Mouse (Mus musculus) forebrain, embryonic 12.5 days (tissue): Measurements from ENCODE around the gene Spi1. TPM values are rescaled to one million over a fixed set of nuclear protein-coding genes. Genes with fewer than 3 reads are reported as not detected.
"Not testable (repeated sequence)": the region's sequence is repeated elsewhere in the genome, so short reads cannot be mapped to it uniquely, and the experiment has no call there.

Experiments
- ATAC-seq: fragments of 200-750 bp; cut with Nextera tagmentation; 2 replicates; pipeline ENCODE4 v1.8.0; 2017; ENCODE audit warnings: moderate TSS enrichment; ENCODE audit not compliant: low FRiP score
- H3K27ac ChIP-seq: fragments of 300-500 bp; sonication (generic); 2 replicates; pipeline ENCODE4 v1.5.1; 2016; ENCODE audit warnings: mild to moderate bottlenecking
- H3K27me3 ChIP-seq: fragments of 300-500 bp; sonication (generic); 2 replicates; pipeline ENCODE4 v1.6.1; 2016; ENCODE audit warnings: mild to moderate bottlenecking
- H3K36me3 ChIP-seq: fragments of 300-500 bp; sonication (generic); replicated peaks from 2 replicates; pipeline ENCODE4 v1.6.1; 2016; ENCODE audit warnings: mild to moderate bottlenecking
- H3K4me1 ChIP-seq: fragments of 300-500 bp; sonication (generic); 2 replicates; pipeline ENCODE4 v1.6.1; 2016
- H3K4me2 ChIP-seq: fragments of 300-500 bp; sonication (generic); 2 replicates; pipeline ENCODE4 v1.6.1; 2016; ENCODE audit warnings: mild to moderate bottlenecking, moderate library complexity
- H3K4me3 ChIP-seq: fragments of 300-500 bp; sonication (generic); replicated peaks from 2 replicates; pipeline ENCODE4 v1.5.1; 2016; ENCODE audit warnings: mild to moderate bottlenecking
- H3K9ac ChIP-seq: fragments of 300-500 bp; sonication (generic); 2 replicates; pipeline ENCODE4 v1.6.1; 2016; ENCODE audit warnings: mild to moderate bottlenecking
- H3K9me3 ChIP-seq: fragments of 300-500 bp; sonication (generic); 2 replicates; pipeline ENCODE4 v1.6.1; 2016
- WGBS: fragments of 180-500 bp; shearing (Covaris S2); methylation state at CpG from one replicate; pipeline ENCODE4 v1.1.7; 2016; 5-methylcytosine and 5-hydroxymethylcytosine counted together
- polyA plus RNA-seq: library from polyadenylated mRNA; unstranded; fragments of >200 nt; fragmentation: Nextera tagmentation; extraction: Ambion mirVana; gene quantifications from 2 replicates; pipeline ENCODE4 v1.2.1, GENCODE M21; 2016

Spi1 gene
- polyA plus RNA-seq: 1.7 and 2.7 TPM in 2 replicates

- WGBS: 85% methylated on average over 13 of the region's 13 CpGs
- no peaks in the 10 kb centered on the region for H3K9me3 ChIP-seq
- peaks cover 11% of the 10 kb centered on the region; the same call in 1 of the 2 replicates for H3K27me3 ChIP-seq
- no peak within 1 kb of the TSS for H3K4me2 ChIP-seq
- no peak within 1 kb of the TSS for H3K27ac ChIP-seq
- H3K36me3 ChIP-seq: no peaks in the 10 kb centered on the region
- H3K9ac ChIP-seq: no peak within 1 kb of the TSS
- H3K4me3 ChIP-seq: no peak within 1 kb of the TSS
- ATAC-seq: no peak
- H3K4me1 ChIP-seq: peaks cover 17% of the 10 kb centered on the region
Measured at GRCm38 (mm10) chr2:91081775-91082695, at the start of gene Spi1. Gene Spi1 (plus strand): TSS chr2:91082390.

- no peaks in the 10 kb centered on the region for H3K27me3 ChIP-seq
- no peak overlapping the region for H3K4me2 ChIP-seq
- no peak overlapping the region for H3K27ac ChIP-seq
- H3K36me3 ChIP-seq: no peaks in the 10 kb centered on the region
- H3K9ac ChIP-seq: no peak overlapping the region
- WGBS: 23% methylated on average over 3 of the region's 3 CpGs
- no peak for ATAC-seq
- H3K4me1 ChIP-seq: peaks cover 2% of the 10 kb centered on the region; the same call in 1 of the 2 replicates
- no peak overlapping the region for H3K4me3 ChIP-seq
- no peaks in the 10 kb centered on the region for H3K9me3 ChIP-seq
Measured at GRCm38 (mm10) chr2:91033000-91033399, 49.2 kb upstream of the Spi1 start.

GRCm38 (mm10) chr2:91035385-91035784 is 46.8 kb upstream of the Spi1 start, which contains the start of gene Rapsn:
Gene Rapsn (plus strand): TSS chr2:91035620.
- Histone ChIP-seq H3K36me3 (no peaks in the 10 kb centered on the region), H3K9me3 (no peaks in the 10 kb centered on the region), H3K4me1 (0 out of 2 replicates have a peak, but pooled peaks cover 2% of the 10 kb centered on the region), H3K4me2 (no peak within 1 kb of the TSS), H3K4me3 (no peak within 1 kb of the TSS), H3K27me3 (no peaks in the 10 kb centered on the region), H3K9ac (no peak within 1 kb of the TSS), H3K27ac (no peak within 1 kb of the TSS)
- WGBS: 74% methylated on average over 9 of the region's 9 CpGs
- ATAC-seq: no peak

GRCm38 (mm10) chr2:91041786-91042185 is 40.4 kb upstream of the Spi1 start:
- H3K4me1 ChIP-seq: no peaks in the 10 kb centered on the region
- H3K27me3 ChIP-seq: no peaks in the 10 kb centered on the region
- ATAC-seq: no peak
- H3K9ac ChIP-seq: no peak overlapping the region
- no peaks in the 10 kb centered on the region for H3K9me3 ChIP-seq
- no peak overlapping the region for H3K27ac ChIP-seq
- WGBS: 74% methylated on average over 8 of the region's 8 CpGs
- no peak overlapping the region for H3K4me3 ChIP-seq
- no peak overlapping the region for H3K4me2 ChIP-seq
- no peaks in the 10 kb centered on the region for H3K36me3 ChIP-seq

GRCm38 (mm10) chr2:91042651-91043398 is 39.4 kb upstream of the Spi1 start:
- H3K4me2 ChIP-seq: no peak overlapping the region
- no peak overlapping the region for H3K27ac ChIP-seq
- no peaks in the 10 kb centered on the region for H3K4me1 ChIP-seq
- H3K9me3 ChIP-seq: no peaks in the 10 kb centered on the region
- no peak overlapping the region for H3K4me3 ChIP-seq
- no peaks in the 10 kb centered on the region for H3K27me3 ChIP-seq
- no peaks in the 10 kb centered on the region for H3K36me3 ChIP-seq
- peak; percentile 30; the same call in 1 of the 2 replicates for ATAC-seq
- 67% methylated on average over 21 of the region's 21 CpGs for WGBS
- H3K9ac ChIP-seq: no peak overlapping the region

GRCm38 (mm10) chr2:91044727-91045126 is 37.5 kb upstream of the Spi1 start:
- no peak for ATAC-seq
- H3K9ac ChIP-seq: no peak overlapping the region
- WGBS: 85% methylated on average over 13 of the region's 13 CpGs
- H3K4me1 ChIP-seq: no peaks in the 10 kb centered on the region
- H3K36me3 ChIP-seq: no peaks in the 10 kb centered on the region
- H3K4me3 ChIP-seq: no peak overlapping the region
- no peak overlapping the region for H3K27ac ChIP-seq
- no peak overlapping the region for H3K4me2 ChIP-seq
- H3K9me3 ChIP-seq: no peaks in the 10 kb centered on the region
- no peaks in the 10 kb centered on the region for H3K27me3 ChIP-seq

- WGBS: 76% methylated on average over 1 of the region's 1 CpGs
- H3K4me2 ChIP-seq: not testable (repeated sequence)
Measured at GRCm38 (mm10) chr2:91045805-91046204, 36.4 kb upstream of the Spi1 start.

DNA sequence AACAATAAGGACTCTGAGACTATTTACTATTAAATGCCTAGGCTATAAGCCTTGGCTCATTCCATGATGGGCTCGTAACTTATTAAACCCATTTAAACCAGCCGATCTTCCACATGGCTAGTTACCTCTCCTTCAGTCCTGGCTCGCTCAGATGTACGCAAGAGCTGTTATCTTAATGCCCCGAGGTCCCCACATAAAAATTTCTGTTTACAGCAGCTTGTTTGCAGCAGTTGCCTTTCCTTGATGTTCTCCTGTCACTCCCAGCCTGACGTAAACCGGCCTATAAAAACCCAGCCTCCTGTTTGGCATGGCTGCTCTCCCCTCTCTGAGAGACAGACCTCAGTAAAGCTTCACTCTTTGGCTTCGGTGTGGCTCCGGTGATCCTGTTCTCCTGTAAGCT is 34.8 kb upstream of the Spi1 start:
- Histone ChIP-seq H3K9ac (no peak overlapping the region), H3K9me3 (no peaks in the 10 kb centered on the region), H3K27me3 (no peaks in the 10 kb centered on the region), H3K4me2 (no peak overlapping the region), H3K36me3 (peaks cover 7% of the 10 kb centered on the region; the same call in 1 of the 2 replicates), H3K4me1 (no peaks in the 10 kb centered on the region), H3K4me3 (no peak overlapping the region), H3K27ac (no peak overlapping the region)
- WGBS: 79% methylated on average over 9 of the region's 9 CpGs
- no peak for ATAC-seq

More at GRCm38 (mm10) chr2:91045805-91046204, 36.4 kb upstream of the Spi1 start:
- not testable (repeated sequence) for H3K9ac ChIP-seq, ATAC-seq, H3K4me1 ChIP-seq, H3K27ac ChIP-seq, H3K9me3 ChIP-seq, H3K4me3 ChIP-seq, H3K27me3 ChIP-seq, H3K36me3 ChIP-seq

GRCm38 (mm10) chr2:91051917-91052316 is 30.3 kb upstream of the Spi1 start:
- H3K4me3 ChIP-seq: no peak overlapping the region
- peaks cover 12% of the 10 kb centered on the region for H3K4me1 ChIP-seq
- no peaks in the 10 kb centered on the region for H3K9me3 ChIP-seq
- no peak for ATAC-seq
- H3K36me3 ChIP-seq: peaks cover 26% of the 10 kb centered on the region
- H3K27me3 ChIP-seq: no peaks in the 10 kb centered on the region
- no peak overlapping the region for H3K27ac ChIP-seq
- H3K9ac ChIP-seq: no peak overlapping the region
- 86% methylated on average over 3 of the region's 3 CpGs for WGBS
- no peak overlapping the region for H3K4me2 ChIP-seq

DNA sequence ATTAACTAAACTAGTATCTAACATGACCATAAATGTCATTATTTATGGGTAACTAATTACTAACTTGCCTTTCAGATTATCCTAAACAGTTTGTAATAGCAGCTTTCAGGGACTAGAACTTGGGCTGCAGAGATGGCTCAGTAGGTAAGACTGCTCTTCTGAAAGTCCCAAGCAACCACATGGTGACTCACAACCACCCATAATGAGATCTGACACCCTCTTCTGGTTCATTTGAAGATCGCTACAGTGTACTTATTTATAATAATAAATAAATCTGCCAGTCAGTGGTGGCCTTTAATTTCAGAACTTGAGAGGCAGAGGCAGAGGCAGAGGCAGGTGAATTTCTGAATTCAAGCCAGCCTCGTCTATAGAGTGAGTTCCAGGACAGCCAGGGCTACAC is 29.4 kb upstream of the Spi1 start:
- Histone ChIP-seq H3K4me3 (0 out of 2 replicates have a peak overlapping the region, but pooled peaks have one; percentile 83), H3K27ac (no peak overlapping the region), H3K9ac (no peak overlapping the region), H3K4me2 (peak overlapping the region; percentile 91), H3K36me3 (peaks cover 34% of the 10 kb centered on the region), H3K9me3 (no peaks in the 10 kb centered on the region), H3K4me1 (peaks cover 12% of the 10 kb centered on the region), H3K27me3 (no peaks in the 10 kb centered on the region)
- ATAC-seq: no peak
- WGBS: 68% methylated on average over 2 of the region's 2 CpGs

- peak overlapping the region; percentile 91 for H3K4me2 ChIP-seq
- WGBS: 1% methylated on average over 6 of the region's 6 CpGs
- H3K9me3 ChIP-seq: no peaks in the 10 kb centered on the region
- H3K4me3 ChIP-seq: peak overlapping the region; percentile 83
- H3K4me1 ChIP-seq: peaks cover 12% of the 10 kb centered on the region
- peak overlapping the region; percentile 78 for H3K9ac ChIP-seq
- 0 out of 2 replicates have a peak overlapping the region, but pooled peaks have one; percentile 38 for H3K27ac ChIP-seq
- peak; percentile 68 for ATAC-seq
- H3K36me3 ChIP-seq: peaks cover 40% of the 10 kb centered on the region
- H3K27me3 ChIP-seq: no peaks in the 10 kb centered on the region
Measured at GRCm38 (mm10) chr2:91053181-91053933, 28.8 kb upstream of the Spi1 start.
